Mouse (Mus musculus) liver, postnatal 0 days (tissue): ENCODE results near the gene I0C0044D17Rik.

Source experiments
- CTCF ChIP-seq: sonication (generic); IDR thresholded peaks from 2 replicates; pipeline ENCODE4 v1.5.1; 2016; ENCODE audit warnings: antibody characterized with exemption, low read depth
- EP300 ChIP-seq: IDR thresholded peaks from 2 replicates; pipeline ENCODE4 v1.6.1; 2016; ENCODE audit warnings: antibody characterized with exemption, low read depth, mild to moderate bottlenecking

GRCm38 (mm10) chr4:98800824-98801223 is 22.8 kb downstream of the I0C0044D17Rik start:
- no peak for TF ChIP-seq CTCF
- TF ChIP-seq EP300: no peak
